Mouse (Mus musculus) gonadal fat pad, adult 2 months (tissue): ENCODE data around the gene Tmem235. TPM values are rescaled to one million over a fixed set of nuclear protein-coding genes. Genes with fewer than 3 reads are reported as not detected.

ENCODE experiments used
- DNase-seq: peaks from one replicate; pipeline ENCODE4 v3.0.0-alpha.2; 2012; ENCODE audit warnings: low read depth
- polyA plus RNA-seq: library from polyadenylated mRNA; depleted of rRNA; stranded (reverse); fragments of >200 nt; gene quantifications from 2 replicates; pipeline ENCODE4 v1.2.3, GENCODE M21; 2012

The Tmem235 gene
- polyA plus RNA-seq, 1 experiment = not detected

GRCm38 (mm10) chr11:117864805-117865204, 4.3 kb downstream of the Tmem235 start:
- no peak for DNase-seq

- no peak for DNase-seq
Measured at GRCm38 (mm10) chr11:117865988-117866387, 5.4 kb downstream of the Tmem235 start.

- no peak for DNase-seq
Measured at GRCm38 (mm10) chr11:117870688-117871365, 10.3 kb downstream of the Tmem235 start.

GRCm38 (mm10) chr11:117871376-117871775, 10.8 kb downstream of the Tmem235 start:
- DNase-seq = no peak

GRCm38 (mm10) chr11:117871911-117872584, 11.5 kb downstream of the Tmem235 start:
- DNase-seq = no peak

- no peak for DNase-seq
Measured at GRCm38 (mm10) chr11:117872861-117873608, 12.5 kb downstream of the Tmem235 start, which contains the start of gene Tha1. TSS of gene Tha1 (minus strand) at chr11:117873481.

- DNase-seq = no peak
Measured at GRCm38 (mm10) chr11:117874419-117874818, 13.9 kb downstream of the Tmem235 start.

GRCm38 (mm10) chr11:117875681-117876080, 15.1 kb downstream of the Tmem235 start:
- DNase-seq = no peak

GRCm38 (mm10) chr11:117877917-117878745, 17.6 kb downstream of the Tmem235 start:
- no peak for DNase-seq

GRCm38 (mm10) chr11:117878892-117879291, 18.3 kb downstream of the Tmem235 start:
- DNase-seq = no peak

- no peak for DNase-seq
Measured at GRCm38 (mm10) chr11:117879676-117880075, 19.1 kb downstream of the Tmem235 start.

GRCm38 (mm10) chr11:117880336-117880976, 19.9 kb downstream of the Tmem235 start:
- DNase-seq = no peak

- DNase-seq = no peak
Measured at GRCm38 (mm10) chr11:117880977-117881358, 20.4 kb downstream of the Tmem235 start.

GRCm38 (mm10) chr11:117881787-117882186, 21.2 kb downstream of the Tmem235 start:
- no peak for DNase-seq

GRCm38 (mm10) chr11:117882208-117882607, 21.7 kb downstream of the Tmem235 start:
- DNase-seq = no peak

GRCm38 (mm10) chr11:117886000-117886399, 25.4 kb downstream of the Tmem235 start:
- no peak for DNase-seq

GRCm38 (mm10) chr11:117888168-117888852, 27.8 kb downstream of the Tmem235 start:
- no peak for DNase-seq

- DNase-seq = no peak
Measured at GRCm38 (mm10) chr11:117888853-117889822, 28.6 kb downstream of the Tmem235 start.

GRCm38 (mm10) chr11:117889887-117890340, 29.4 kb downstream of the Tmem235 start:
- no peak for DNase-seq
